Mouse (Mus musculus) ES-Bruce4 (cell line): ENCODE data around the gene Dnajb13. TPM values are rescaled to one million over a fixed set of nuclear protein-coding genes. Genes with fewer than 3 reads are reported as not detected.
A peak's percentile ranks its signal among the peaks of the same experiment; 100 is the strongest.

Source experiments
- H3K27ac ChIP-seq: 2 replicates; pipeline ENCODE4 v1.5.1; 2012; ENCODE audit warnings: low read length, inconsistent platforms; ENCODE audit not compliant: insufficient read depth
- H3K27me3 ChIP-seq: 2 replicates; pipeline ENCODE4 v1.6.1; 2012; ENCODE audit warnings: mild to moderate bottlenecking, low read length, inconsistent platforms; ENCODE audit not compliant: control insufficient read depth, poor library complexity, insufficient read depth, severe bottlenecking
- H3K36me3 ChIP-seq: 2 replicates; pipeline ENCODE4 v1.6.1; 2012; ENCODE audit warnings: inconsistent platforms, mild to moderate bottlenecking, low read length, moderate library complexity; ENCODE audit not compliant: control insufficient read depth, poor library complexity, insufficient read depth, severe bottlenecking
- H3K4me1 ChIP-seq: one replicate; pipeline ENCODE4 v1.8.1; 2011; ENCODE audit warnings: low read length; ENCODE audit not compliant: control insufficient read depth, insufficient read depth
- H3K4me3 ChIP-seq: 2 replicates; pipeline ENCODE4 v1.5.1; 2011; ENCODE audit warnings: low read depth, mild to moderate bottlenecking, low read length
- H3K9ac ChIP-seq: 2 replicates; pipeline ENCODE4 v1.6.1; 2012; ENCODE audit warnings: low read depth, mild to moderate bottlenecking, inconsistent platforms; ENCODE audit not compliant: poor library complexity, severe bottlenecking
- H3K9me3 ChIP-seq: replicated peaks from 2 replicates; pipeline ENCODE4 v1.6.1; 2012; ENCODE audit warnings: mild to moderate bottlenecking, low read length, inconsistent platforms; ENCODE audit not compliant: control insufficient read depth, poor library complexity, insufficient read depth, severe bottlenecking
- CTCF ChIP-seq: IDR thresholded peaks from one replicate; pipeline ENCODE4 v1.8.1; 2011; ENCODE audit warnings: low read depth, low read length
- EP300 ChIP-seq: IDR thresholded peaks from 2 replicates; pipeline ENCODE4 v1.6.1; 2011; ENCODE audit warnings: low read depth, low read length; ENCODE audit not compliant: insufficient read depth
- POLR2A ChIP-seq: IDR thresholded peaks from one replicate; pipeline ENCODE4 v1.8.1; 2011; ENCODE audit warnings: low read length; ENCODE audit not compliant: insufficient read depth
- polyA plus RNA-seq: library from polyadenylated mRNA; stranded (reverse); fragments of >200 nt; gene quantifications from 2 replicates; pipeline ENCODE4 v1.2.4, GENCODE M21; 2011; ENCODE audit warnings: low read depth; ENCODE audit not compliant: missing spikeins, insufficient read depth, insufficient read length

Gene Dnajb13
- polyA plus RNA-seq, 1 experiment: 0.39 TPM

DNA sequence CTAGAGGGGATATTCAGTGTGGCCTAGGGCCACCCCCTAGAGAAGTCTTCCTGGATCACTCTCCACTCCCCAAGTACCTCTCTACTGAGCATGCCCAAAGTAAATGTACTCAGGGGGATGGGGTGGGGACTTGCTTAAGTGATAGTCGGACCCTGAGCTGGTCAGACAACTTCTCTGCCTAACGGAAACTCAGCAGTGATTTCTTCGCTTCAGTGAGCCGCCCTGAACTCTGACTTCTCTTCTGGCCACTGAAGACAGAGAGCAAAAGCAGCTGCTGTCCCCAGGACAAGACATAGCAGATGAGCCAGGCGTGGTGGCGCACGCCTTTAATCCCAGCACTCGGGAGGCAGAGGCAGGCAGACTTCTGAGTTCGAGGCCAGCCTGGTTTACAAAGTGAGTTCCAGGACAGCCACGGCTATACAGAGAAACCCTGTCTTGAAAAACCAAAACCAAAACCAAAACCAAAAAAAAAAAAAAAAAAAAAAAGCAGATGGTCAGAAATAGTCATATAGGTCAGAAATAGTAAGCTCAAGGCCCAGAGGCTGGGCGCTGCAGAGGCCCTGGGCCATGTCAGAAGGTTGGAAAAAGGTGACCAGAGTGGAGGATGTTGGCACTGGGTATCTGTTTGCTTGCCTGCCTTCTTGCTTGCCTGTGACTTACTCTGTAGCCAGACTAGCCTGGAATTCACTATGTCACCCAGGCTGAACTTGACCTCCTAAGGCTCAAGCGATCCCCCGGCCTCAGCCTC is 9.8 kb downstream of the Dnajb13 start:
- peaks cover 2% of the 10 kb centered on the region; the same call in 1 of the 2 replicates for H3K36me3 ChIP-seq
- no peak overlapping the region for H3K9ac ChIP-seq
- no peaks in the 10 kb centered on the region for H3K27me3 ChIP-seq
- no peaks in the 10 kb centered on the region for H3K9me3 ChIP-seq
- H3K4me1 ChIP-seq: peaks cover 14% of the 10 kb centered on the region
- TF ChIP-seq CTCF: no peak
- TF ChIP-seq EP300: no peak
- no peak for TF ChIP-seq POLR2A
- no peak overlapping the region for H3K4me3 ChIP-seq
- H3K27ac ChIP-seq: no peak overlapping the region

DNA sequence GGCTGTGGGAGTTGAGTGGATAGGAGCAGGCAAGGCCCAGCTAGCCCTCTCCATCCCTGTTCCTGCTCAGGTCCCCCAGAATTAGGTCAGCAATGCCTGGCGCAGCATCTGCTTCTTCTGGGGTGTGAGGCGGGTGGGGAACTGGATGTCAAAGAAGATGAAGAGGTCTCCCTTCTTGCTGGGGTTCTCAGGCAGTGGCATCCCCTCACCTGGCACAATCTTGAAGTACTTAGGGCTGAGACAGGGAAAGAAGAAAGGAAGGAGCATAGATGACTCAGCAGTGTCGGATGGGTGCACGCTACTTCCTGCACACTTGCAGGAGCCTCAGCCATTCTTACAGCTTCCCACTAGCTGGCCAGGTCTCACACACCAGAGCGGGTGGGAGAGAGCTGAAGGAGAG is 11.7 kb downstream of the Dnajb13 start:
- H3K27ac ChIP-seq: peak overlapping the region; percentile 62; the same call in 1 of the 2 replicates
- TF ChIP-seq EP300 (no peak), POLR2A (no peak), CTCF (no peak)

DNA sequence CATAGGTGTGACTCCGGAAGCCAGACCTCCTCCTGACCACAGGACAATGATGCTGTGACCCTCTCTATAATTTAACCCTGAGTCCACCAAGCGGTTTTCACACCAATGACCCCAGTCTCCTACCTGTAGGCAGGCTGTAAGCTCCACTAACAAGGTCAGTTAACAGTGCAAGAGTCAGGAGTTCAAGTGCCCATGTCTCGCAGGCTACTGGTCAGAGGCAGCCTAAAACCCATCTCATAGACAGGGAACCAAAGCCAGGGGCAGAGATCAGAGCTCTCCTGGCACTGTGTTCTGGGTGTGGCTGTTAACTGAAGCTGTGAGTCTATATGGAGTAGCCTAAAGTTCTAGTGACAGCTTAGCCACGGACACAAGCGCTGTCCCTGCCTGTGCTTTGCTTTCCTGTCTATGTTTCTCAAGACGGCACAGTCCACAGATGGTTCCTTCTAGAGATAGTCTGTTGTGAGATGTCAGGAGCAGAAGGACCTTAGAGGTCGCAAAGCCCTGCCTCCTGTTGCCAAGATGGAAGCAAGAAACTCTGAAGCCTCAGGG is 12.3 kb downstream of the Dnajb13 start:
- Histone ChIP-seq H3K27me3 (no peaks in the 10 kb centered on the region), H3K27ac (peak overlapping the region; percentile 62), H3K9me3 (no peaks in the 10 kb centered on the region), H3K4me3 (no peak overlapping the region), H3K9ac (no peak overlapping the region), H3K36me3 (peaks cover 19% of the 10 kb centered on the region), H3K4me1 (peaks cover 14% of the 10 kb centered on the region)
- TF ChIP-seq EP300 (0 out of 2 replicates have a peak, but pooled peaks have one; percentile 77), CTCF (no peak), POLR2A (no peak)

More for the DNA sequence above, 11.7 kb downstream of the Dnajb13 start:
- Histone ChIP-seq H3K9me3 (no peaks in the 10 kb centered on the region), H3K4me1 (peaks cover 14% of the 10 kb centered on the region), H3K4me3 (no peak overlapping the region), H3K9ac (no peak overlapping the region), H3K27me3 (no peaks in the 10 kb centered on the region), H3K36me3 (peaks cover 16% of the 10 kb centered on the region)

DNA sequence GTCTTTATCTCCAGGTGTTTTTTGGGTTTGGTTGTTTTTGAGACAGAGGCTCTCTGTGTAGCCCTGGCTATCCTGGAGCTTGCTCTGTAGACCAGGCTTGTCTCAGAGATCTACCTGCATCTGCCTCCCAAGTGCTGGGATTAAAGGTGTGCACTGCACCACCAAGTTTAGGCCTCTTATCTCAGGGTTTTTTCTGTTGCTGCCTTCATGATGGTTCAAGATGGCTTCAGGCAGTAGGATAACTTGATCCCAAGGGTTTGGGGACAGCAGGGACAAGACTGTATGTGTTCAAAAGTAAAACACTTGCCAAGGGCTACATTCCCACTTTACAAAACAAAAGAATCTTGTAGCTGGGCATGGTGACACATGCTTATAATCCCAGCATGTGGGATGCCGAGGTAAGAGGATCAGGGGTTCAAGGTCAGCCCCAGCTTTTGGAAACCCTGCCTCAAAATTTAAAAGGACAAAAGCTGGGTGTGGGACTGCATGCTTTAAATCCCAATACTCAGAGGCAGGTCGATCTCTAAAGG is 12.9 kb downstream of the Dnajb13 start:
- no peak overlapping the region for H3K4me3 ChIP-seq
- peaks cover 14% of the 10 kb centered on the region for H3K4me1 ChIP-seq
- peaks cover 19% of the 10 kb centered on the region for H3K36me3 ChIP-seq
- H3K27me3 ChIP-seq: no peaks in the 10 kb centered on the region
- H3K9me3 ChIP-seq: no peaks in the 10 kb centered on the region
- H3K9ac ChIP-seq: no peak overlapping the region
- H3K27ac ChIP-seq: peak overlapping the region; percentile 80
- no peak for TF ChIP-seq POLR2A
- no peak; the same call in 1 of the 2 replicates for TF ChIP-seq EP300
- no peak for TF ChIP-seq CTCF

DNA sequence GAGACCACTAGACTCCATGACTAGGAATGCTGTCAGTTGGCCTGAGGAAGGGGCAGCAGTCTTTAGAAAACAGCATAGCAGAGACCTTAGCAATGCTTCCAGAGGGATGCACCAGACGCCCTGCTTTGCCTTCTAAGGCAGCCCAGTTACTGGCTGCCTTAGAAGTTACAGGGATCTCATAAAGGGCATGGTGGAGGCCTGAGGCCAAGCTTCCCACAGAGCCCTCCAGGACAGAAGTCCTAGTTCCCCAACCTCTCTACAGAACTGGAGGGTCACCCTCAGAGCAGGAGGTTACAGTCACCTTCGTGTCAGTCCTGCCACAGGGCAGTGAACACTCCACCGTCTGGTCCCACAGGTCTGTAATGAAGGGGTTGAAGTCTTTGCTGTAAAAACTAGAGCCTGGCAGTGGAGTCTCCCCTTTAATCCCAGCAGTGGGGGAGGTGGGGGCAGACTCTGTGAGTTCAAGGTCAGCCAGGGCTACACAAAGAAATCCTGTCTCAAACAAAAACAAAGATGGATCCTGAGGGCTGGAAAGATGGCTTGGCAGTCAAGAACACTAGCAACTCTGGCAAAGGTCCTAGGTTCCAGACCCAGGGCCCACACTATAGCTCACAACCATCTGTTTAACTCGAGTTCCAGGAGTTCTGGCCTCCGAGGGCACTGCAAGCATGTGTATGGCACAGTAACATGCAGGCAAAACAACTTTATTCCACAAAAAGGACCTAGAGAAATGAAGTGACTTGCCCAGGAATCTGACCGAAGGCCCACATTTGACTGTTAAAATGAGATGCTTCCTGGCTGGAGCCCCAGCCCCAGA is 13.5 kb downstream of the Dnajb13 start:
- no peaks in the 10 kb centered on the region for H3K9me3 ChIP-seq
- H3K4me1 ChIP-seq: peaks cover 13% of the 10 kb centered on the region
- H3K27me3 ChIP-seq: no peaks in the 10 kb centered on the region
- TF ChIP-seq EP300 (no peak), POLR2A (no peak), CTCF (no peak)
- H3K9ac ChIP-seq: no peak overlapping the region
- H3K36me3 ChIP-seq: peaks cover 19% of the 10 kb centered on the region
- H3K27ac ChIP-seq: peak overlapping the region; percentile 80
- no peak overlapping the region for H3K4me3 ChIP-seq
